Mouse (Mus musculus) stomach, embryonic 14.5 days (tissue): ENCODE data around the gene Brd7. TPM values are rescaled to one million over a fixed set of nuclear protein-coding genes. Genes with fewer than 3 reads are reported as not detected.

Source experiments
- polyA plus RNA-seq: library from polyadenylated mRNA; unstranded; fragments of >200 nt; fragmentation: Nextera tagmentation; extraction: Ambion mirVana; gene quantifications from 2 replicates; pipeline ENCODE4 v1.2.1, GENCODE M21; 2014

Brd7 gene
- polyA plus RNA-seq, 1 experiment from 2014 or later = 66.1 TPM

Other genes with a start within 250 kb of the Brd7 start
- gene Cnep1r1, start 243.4 kb downstream of the Brd7 start, polyA plus RNA-seq = 35.6 and 37.5 TPM in 2 replicates
- gene Heatr3, start 224.3 kb downstream of the Brd7 start, polyA plus RNA-seq = 47.1 and 47.9 TPM in 2 replicates
- gene Tent4b, start 163.0 kb downstream of the Brd7 start, polyA plus RNA-seq = 10.3 and 12.5 TPM in 2 replicates
- gene Adcy7, start 89.8 kb downstream of the Brd7 start, polyA plus RNA-seq = 3.8 and 5.0 TPM in 2 replicates
- 31.2 and 33.7 TPM in 2 replicates for gene Nkd1, start 159.2 kb upstream of the Brd7 start, polyA plus RNA-seq